Mouse (Mus musculus): Measurements from ENCODE around the gene Havcr2. TPM values are rescaled to one million over a fixed set of nuclear protein-coding genes. Genes with fewer than 3 reads are reported as not detected.

Gene Havcr2
- total and polyA plus RNA-seq, 3 experiments = 1.3 to 2.1 TPM; not detected in 1

GRCm38 (mm10) chr11:46443152-46443551, 11.6 kb upstream of the Havcr2 start:
- no peak overlapping the region for H3K9ac ChIP-seq (ENCODE audit: control insufficient read depth, low read depth, low read length, poor library complexity, severe bottlenecking)
- no peak overlapping the region for H3K4me3 ChIP-seq (ENCODE audit: control insufficient read depth in 1 of 2, insufficient read depth in 1 of 2, low read depth in 2 of 2, low read length in 2 of 2)
- no peaks in the 10 kb centered on the region for H3K27me3 ChIP-seq (ENCODE audit: control insufficient read depth in 1 of 2, insufficient read depth in 2 of 2, low read length in 2 of 2)
- no peak for TF ChIP-seq BHLHE40 (IDR thresholded peaks at IDR 0.05; ENCODE audit: borderline replicate concordance, low read depth, low read length)
- no peak for TF ChIP-seq MYC (IDR thresholded peaks at IDR 0.05; ENCODE audit: low read depth, low read length)
- peak; percentile 26 for TF ChIP-seq SMC3 (IDR thresholded peaks at IDR 0.05; ENCODE audit: low read depth, low read length)
- TF ChIP-seq RCOR1 (IDR thresholded peaks at IDR 0.05; ENCODE audit: low read depth, low read length) = 0 out of 2 replicates have a peak, but pooled peaks have one; percentile 12
- TF ChIP-seq ZMIZ1 (IDR thresholded peaks at IDR 0.05; ENCODE audit: low read depth, low read length) = no peak
- TF ChIP-seq TAL1 (IDR thresholded peaks at IDR 0.05; ENCODE audit: low read length) = no peak
- TF ChIP-seq CTCF (IDR thresholded peaks at IDR 0.05 in 2 of 3, conservative IDR thresholded peaks at IDR 0.05 in 1 of 3; ENCODE audit: control insufficient read depth in 1 of 3, insufficient read depth in 1 of 3, low read depth in 2 of 3, low read length in 3 of 3, poor library complexity in 1 of 3, severe bottlenecking in 1 of 3) = peak in 2 of 3 experiments; percentile 28 to 58; a peak in 3 of 6 replicates
- 0 out of 2 replicates have a peak, but pooled peaks have one; percentile 24 for TF ChIP-seq ETS1 (IDR thresholded peaks at IDR 0.05; ENCODE audit: low read depth, low read length)
- TF ChIP-seq KAT2A (conservative IDR thresholded peaks at IDR 0.05; ENCODE audit: low read depth, low read length) = no peak
- TF ChIP-seq RAD21 (IDR thresholded peaks at IDR 0.05; ENCODE audit: low read depth, low read length) = peak; percentile 62
- TF ChIP-seq HCFC1 (IDR thresholded peaks at IDR 0.05; ENCODE audit: low read depth, low read length) = 0 out of 2 replicates have a peak, but pooled peaks have one; percentile 3
- no peak for TF ChIP-seq NELFE (IDR thresholded peaks at IDR 0.05; ENCODE audit: low read depth, low read length)
- no peak for TF ChIP-seq GATA1 (IDR thresholded peaks at IDR 0.05; ENCODE audit: low read depth, low read length)
- TF ChIP-seq JUND (IDR thresholded peaks at IDR 0.05; ENCODE audit: low read depth, low read length) = no peak
- H3K36me3 ChIP-seq (ENCODE audit: control insufficient read depth in 1 of 2, insufficient read depth in 2 of 2, low read length in 2 of 2) = peaks cover 16 to 66% of the 10 kb centered on the region in 2 experiments
- peaks cover 24% of the 10 kb centered on the region for H3K79me2 ChIP-seq (ENCODE audit: control insufficient read depth, insufficient read depth, low read length, poor library complexity)
- DNase-seq (ENCODE audit: low read depth, low spot score) = peak; percentile 58
- peaks cover 39 to 64% of the 10 kb centered on the region in 2 experiments for H3K4me1 ChIP-seq (ENCODE audit: control insufficient read depth in 1 of 2, insufficient read depth in 2 of 2, low read length in 2 of 2)
- no peaks in the 10 kb centered on the region for H3K9me3 ChIP-seq (replicated peaks; ENCODE audit: insufficient read depth, low read length)
- peak overlapping the region; percentile 26; the same call in 1 of the 2 replicates for H3K27ac ChIP-seq (ENCODE audit: control insufficient read depth, low read depth, low read length)

GRCm38 (mm10) chr11:46443979-46444378, 10.8 kb upstream of the Havcr2 start:
- peaks cover 38 to 64% of the 10 kb centered on the region in 2 experiments for H3K4me1 ChIP-seq (ENCODE audit: control insufficient read depth in 1 of 2, insufficient read depth in 2 of 2, low read length in 2 of 2)
- peaks cover 11 to 64% of the 10 kb centered on the region in 2 experiments for H3K36me3 ChIP-seq (ENCODE audit: control insufficient read depth in 1 of 2, insufficient read depth in 2 of 2, low read length in 2 of 2)
- H3K27me3 ChIP-seq (ENCODE audit: control insufficient read depth in 1 of 2, insufficient read depth in 2 of 2, low read length in 2 of 2) = no peaks in the 10 kb centered on the region
- H3K4me3 ChIP-seq (ENCODE audit: control insufficient read depth in 1 of 2, insufficient read depth in 1 of 2, low read depth in 2 of 2, low read length in 2 of 2) = peak overlapping the region in 1 of 2 experiments; percentile 33; a peak in 2 of 4 replicates
- H3K9ac ChIP-seq (ENCODE audit: control insufficient read depth, low read depth, low read length, poor library complexity, severe bottlenecking) = peak overlapping the region; percentile 7; the same call in 1 of the 2 replicates
- H3K79me2 ChIP-seq (ENCODE audit: control insufficient read depth, insufficient read depth, low read length, poor library complexity) = peaks cover 21% of the 10 kb centered on the region
- peak; percentile 53 for DNase-seq (ENCODE audit: low read depth, low spot score)
- no peaks in the 10 kb centered on the region for H3K9me3 ChIP-seq (replicated peaks; ENCODE audit: insufficient read depth, low read length)
- peak overlapping the region; percentile 2; the same call in 1 of the 2 replicates for H3K27ac ChIP-seq (ENCODE audit: control insufficient read depth, low read depth, low read length)
- no peak; the same call in 1 of the 2 replicates for TF ChIP-seq ZKSCAN1 (IDR thresholded peaks at IDR 0.05; ENCODE audit: low read depth, low read length)
- no peak for TF ChIP-seq BHLHE40 (IDR thresholded peaks at IDR 0.05; ENCODE audit: borderline replicate concordance, low read depth, low read length)
- no peak for TF ChIP-seq CHD2 (IDR thresholded peaks at IDR 0.05; ENCODE audit: low read length)
- TF ChIP-seq RCOR1 (IDR thresholded peaks at IDR 0.05; ENCODE audit: low read depth, low read length) = no peak
- TF ChIP-seq POLR2A (IDR thresholded peaks at IDR 0.05; ENCODE audit: control insufficient read depth in 1 of 2, insufficient read depth in 1 of 2, low read depth in 1 of 2, low read length in 2 of 2, poor library complexity in 1 of 2) = no peak
- TF ChIP-seq TCF12 (IDR thresholded peaks at IDR 0.05; ENCODE audit: low read depth, low read length) = peak; percentile 38; the same call in 1 of the 2 replicates
- no peak for TF ChIP-seq HCFC1 (IDR thresholded peaks at IDR 0.05; ENCODE audit: low read depth, low read length)
- no peak for TF ChIP-seq USF2 (IDR thresholded peaks at IDR 0.05; ENCODE audit: borderline replicate concordance in 1 of 2, insufficient read depth in 1 of 2, low read depth in 1 of 2, low read length in 2 of 2)
- no peak for TF ChIP-seq E2F4 (IDR thresholded peaks at IDR 0.05; ENCODE audit: borderline replicate concordance, low read depth, low read length)
- TF ChIP-seq ELF1 (IDR thresholded peaks at IDR 0.05; ENCODE audit: low read depth, low read length) = no peak
- peak; percentile 56; the same call in 1 of the 2 replicates for TF ChIP-seq CHD1 (IDR thresholded peaks at IDR 0.05; ENCODE audit: low read depth, low read length)
- no peak for TF ChIP-seq MAFK (IDR thresholded peaks at IDR 0.05; ENCODE audit: borderline replicate concordance, low read depth, low read length)
- TF ChIP-seq POLR2AphosphoS2 (IDR thresholded peaks at IDR 0.05; ENCODE audit: low read length) = no peak
- TF ChIP-seq MYC (IDR thresholded peaks at IDR 0.05; ENCODE audit: low read depth, low read length) = no peak
- no peak for TF ChIP-seq NRF1 (IDR thresholded peaks at IDR 0.05; ENCODE audit: insufficient read depth, low read depth, low read length, poor library complexity, severe bottlenecking)
- TF ChIP-seq USF1 (IDR thresholded peaks at IDR 0.05; ENCODE audit: low read depth, low read length) = no peak
- no peak for TF ChIP-seq POLR2AphosphoS5 (IDR thresholded peaks at IDR 0.05; ENCODE audit: borderline replicate concordance, low read depth, low read length)
- peak; percentile 40; the same call in 1 of the 2 replicates for TF ChIP-seq MXI1 (IDR thresholded peaks at IDR 0.05; ENCODE audit: low read depth, low read length)
- no peak for TF ChIP-seq SMC3 (IDR thresholded peaks at IDR 0.05; ENCODE audit: low read depth, low read length)
- no peak for TF ChIP-seq ZNF384 (IDR thresholded peaks at IDR 0.05; ENCODE audit: low read depth, low read length)
- TF ChIP-seq MEF2A (IDR thresholded peaks at IDR 0.05; ENCODE audit: extremely low read depth, insufficient replicate concordance, low read depth, low read length, poor library complexity, severe bottlenecking) = 0 out of 2 replicates have a peak, but pooled peaks have one; percentile 25
